Mouse (Mus musculus) hindbrain, embryonic 16.5 days (tissue): ENCODE measurements at regions not wholly inside any gene's neighbourhood (a gene's known extent, or its start where the extent isn't known, plus 50 kb on each side); places are given as distances from the start of the nearest gene placed in this dataset.

Source experiments
- ATAC-seq: fragments of 200-750 bp; cut with Nextera tagmentation; 2 replicates; pipeline ENCODE4 v1.8.0; 2017; ENCODE audit warnings: moderate TSS enrichment, moderate library complexity
- H3K27ac ChIP-seq: fragments of 300-500 bp; sonication (generic); 2 replicates; pipeline ENCODE4 v1.5.1; 2014; ENCODE audit warnings: low read depth, mild to moderate bottlenecking, control low read depth, low read length, moderate library complexity
- H3K27me3 ChIP-seq: fragments of 300-500 bp; sonication (generic); replicated peaks from 2 replicates; pipeline ENCODE4 v1.6.1; 2014; ENCODE audit warnings: low read length; ENCODE audit not compliant: control insufficient read depth, insufficient read depth
- H3K36me3 ChIP-seq: fragments of 300-500 bp; sonication (generic); 2 replicates; pipeline ENCODE4 v1.6.1; 2014; ENCODE audit warnings: mild to moderate bottlenecking, low read length, moderate library complexity, mixed read lengths; ENCODE audit not compliant: control insufficient read depth, insufficient read depth
- H3K4me1 ChIP-seq: fragments of 300-500 bp; sonication (generic); 2 replicates; pipeline ENCODE4 v1.6.1; 2014; ENCODE audit warnings: low read depth, low read length; ENCODE audit not compliant: control insufficient read depth, insufficient read depth
- H3K4me2 ChIP-seq: fragments of 300-500 bp; sonication (generic); 2 replicates; pipeline ENCODE4 v1.6.1; 2014; ENCODE audit warnings: mild to moderate bottlenecking, low read length, control low read depth, moderate library complexity
- H3K4me3 ChIP-seq: fragments of 300-500 bp; sonication (generic); 2 replicates; pipeline ENCODE4 v1.5.1; 2014; ENCODE audit warnings: mild to moderate bottlenecking, low read length, control low read depth, moderate library complexity
- H3K9ac ChIP-seq: fragments of 300-500 bp; sonication (generic); 2 replicates; pipeline ENCODE4 v1.6.1; 2014; ENCODE audit warnings: low read depth, mild to moderate bottlenecking, control low read depth, low read length, moderate library complexity
- H3K9me3 ChIP-seq: fragments of 300-500 bp; sonication (generic); 2 replicates; pipeline ENCODE4 v1.6.1; 2014; ENCODE audit warnings: mild to moderate bottlenecking, low read length, moderate library complexity; ENCODE audit not compliant: control insufficient read depth
- WGBS: fragments of 180-500 bp; shearing (Covaris S2); extraction: QIAGEN DNeasy Blood & Tissue Kit; methylation state at CpG from one replicate; pipeline ENCODE4 v1.1.7; 2014; 5-methylcytosine and 5-hydroxymethylcytosine counted together

DNA sequence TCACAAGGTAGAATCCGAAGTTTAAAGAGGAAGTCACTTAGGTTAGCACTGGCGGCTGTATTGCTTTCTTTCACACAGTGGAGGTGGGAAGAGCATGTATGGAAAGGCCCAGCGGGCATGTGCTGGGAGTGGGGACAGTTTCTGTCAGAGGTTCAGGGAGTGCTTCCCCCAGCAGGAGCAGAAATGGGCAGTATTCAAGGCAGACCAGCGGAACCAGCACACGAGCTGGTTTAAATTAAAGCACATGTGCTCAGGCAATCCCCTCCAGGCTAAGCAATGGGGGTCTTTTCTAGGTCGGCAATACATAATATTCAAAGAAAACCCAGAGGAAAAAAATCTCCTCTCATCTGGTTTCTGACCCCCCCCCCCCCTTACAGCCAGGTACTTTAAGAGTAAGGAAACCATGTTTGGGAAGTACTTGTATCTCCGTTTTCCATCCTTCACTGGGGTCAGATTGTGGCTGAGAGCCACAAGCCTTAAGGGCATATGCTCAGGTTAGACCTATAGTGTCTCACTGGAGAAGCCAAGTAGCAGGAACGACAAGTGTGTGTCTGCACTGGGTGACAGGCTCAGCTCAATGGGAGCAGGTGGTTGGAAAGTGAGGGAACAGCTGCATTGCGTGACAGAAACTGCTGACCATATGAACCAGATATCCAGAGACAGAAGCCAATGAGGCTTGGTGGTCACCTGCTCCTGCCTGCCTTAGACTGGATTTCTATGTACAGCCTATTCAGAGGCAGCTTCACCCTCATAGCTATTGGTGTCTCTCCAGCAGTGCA is 111.3 kb upstream of the Mycn start:
- ATAC-seq = no peak
- 54% methylated on average over 9 of the region's 9 CpGs for WGBS
- no peaks in the 10 kb centered on the region for H3K27me3 ChIP-seq

DNA sequence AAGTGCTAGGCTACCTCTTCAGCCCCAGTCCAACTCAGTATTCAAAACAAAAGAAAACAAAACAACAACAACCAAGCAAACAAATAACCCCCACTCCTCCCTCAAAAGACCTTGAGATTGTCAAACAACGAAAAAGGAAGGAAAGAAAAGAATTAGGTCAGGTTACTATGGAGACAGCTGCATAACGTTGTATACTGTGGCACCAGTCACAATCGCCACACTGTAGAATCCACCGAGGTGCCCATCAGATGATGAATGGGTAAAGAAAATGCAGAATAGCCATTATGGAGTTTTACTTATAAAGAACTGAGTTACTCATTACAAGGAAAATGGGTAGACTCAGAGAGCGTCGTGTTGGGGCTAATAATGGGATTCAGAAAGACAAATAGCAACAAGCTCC is 110.5 kb upstream of the Mycn start:
- H3K27ac ChIP-seq = no peak overlapping the region
- H3K4me3 ChIP-seq = no peak overlapping the region
- no peak overlapping the region for H3K9ac ChIP-seq
- WGBS = 38% methylated on average over 6 of the region's 6 CpGs
- no peaks in the 10 kb centered on the region for H3K36me3 ChIP-seq
- no peak for ATAC-seq
- H3K27me3 ChIP-seq = no peaks in the 10 kb centered on the region
- peaks cover 5% of the 10 kb centered on the region for H3K4me1 ChIP-seq
- no peak overlapping the region for H3K4me2 ChIP-seq
- H3K9me3 ChIP-seq = no peaks in the 10 kb centered on the region

More for the DNA sequence above, 111.3 kb upstream of the Mycn start:
- no peaks in the 10 kb centered on the region for H3K9me3 ChIP-seq
- no peaks in the 10 kb centered on the region for H3K36me3 ChIP-seq
- peaks cover 5% of the 10 kb centered on the region for H3K4me1 ChIP-seq
- no peak overlapping the region for H3K4me2 ChIP-seq
- no peak overlapping the region for H3K27ac ChIP-seq
- no peak overlapping the region for H3K4me3 ChIP-seq
- H3K9ac ChIP-seq = no peak overlapping the region

DNA sequence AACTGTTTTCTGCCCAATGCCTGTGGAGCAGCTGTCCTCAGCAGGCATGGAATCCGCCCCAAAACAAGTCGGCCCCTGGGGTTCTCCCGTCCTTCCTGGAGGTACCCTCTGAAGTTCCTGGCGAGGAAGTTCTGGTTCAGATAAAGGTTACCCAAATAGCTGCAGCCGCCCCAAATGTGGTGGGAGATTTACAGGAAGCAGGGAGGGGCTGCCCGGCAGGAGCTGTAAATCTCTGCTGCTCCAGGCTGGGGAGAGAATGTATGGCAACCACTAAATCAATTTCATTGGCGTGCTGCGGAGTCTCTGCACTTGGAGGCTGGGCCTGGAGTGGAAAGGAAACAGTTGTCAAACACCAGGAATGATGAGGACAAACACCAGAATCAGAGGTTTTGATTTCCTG is 107.9 kb upstream of the Mycn start:
- ATAC-seq = no peak

DNA sequence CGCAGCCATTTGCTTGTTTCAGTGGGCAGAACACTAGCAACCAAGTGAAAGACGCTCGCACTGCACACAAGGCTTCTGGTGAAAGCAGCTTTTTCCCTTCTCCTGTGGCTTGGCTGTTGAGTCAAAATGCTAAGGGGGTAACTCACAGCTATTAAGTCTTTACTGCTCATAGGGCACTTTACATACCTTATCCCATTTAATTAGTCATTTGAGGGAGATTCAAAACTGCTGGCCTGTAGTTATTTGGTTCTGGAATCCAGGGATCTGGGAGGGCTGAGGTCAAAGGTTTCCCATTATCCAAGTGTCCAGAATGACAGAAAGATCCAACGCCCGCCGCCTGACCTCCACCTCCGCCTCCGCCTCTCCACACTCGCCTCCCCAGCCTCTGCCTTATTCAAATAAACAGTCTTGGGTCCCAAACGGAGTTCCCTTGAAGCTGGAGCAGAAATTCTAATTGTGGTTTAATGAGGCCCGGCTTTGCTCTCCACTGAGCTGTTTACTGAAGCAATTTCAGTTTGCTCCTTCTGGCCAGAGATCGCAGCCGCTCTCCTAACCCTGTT is 106.5 kb upstream of the Mycn start:
- Histone ChIP-seq H3K4me2 (no peak overlapping the region), H3K36me3 (no peaks in the 10 kb centered on the region), H3K4me1 (peaks cover 5% of the 10 kb centered on the region), H3K27me3 (no peaks in the 10 kb centered on the region), H3K27ac (no peak overlapping the region), H3K4me3 (no peak overlapping the region), H3K9me3 (no peaks in the 10 kb centered on the region), H3K9ac (no peak overlapping the region)
- WGBS = 31% methylated on average over 13 of the region's 13 CpGs
- ATAC-seq = no peak

More for the DNA sequence above, 107.9 kb upstream of the Mycn start:
- H3K4me1 ChIP-seq = peaks cover 5% of the 10 kb centered on the region
- no peak overlapping the region for H3K9ac ChIP-seq
- no peaks in the 10 kb centered on the region for H3K9me3 ChIP-seq
- no peaks in the 10 kb centered on the region for H3K36me3 ChIP-seq
- WGBS = 60% methylated on average over 8 of the region's 8 CpGs
- H3K4me3 ChIP-seq = no peak overlapping the region
- no peak overlapping the region for H3K27ac ChIP-seq
- H3K4me2 ChIP-seq = no peak overlapping the region
- H3K27me3 ChIP-seq = no peaks in the 10 kb centered on the region

DNA sequence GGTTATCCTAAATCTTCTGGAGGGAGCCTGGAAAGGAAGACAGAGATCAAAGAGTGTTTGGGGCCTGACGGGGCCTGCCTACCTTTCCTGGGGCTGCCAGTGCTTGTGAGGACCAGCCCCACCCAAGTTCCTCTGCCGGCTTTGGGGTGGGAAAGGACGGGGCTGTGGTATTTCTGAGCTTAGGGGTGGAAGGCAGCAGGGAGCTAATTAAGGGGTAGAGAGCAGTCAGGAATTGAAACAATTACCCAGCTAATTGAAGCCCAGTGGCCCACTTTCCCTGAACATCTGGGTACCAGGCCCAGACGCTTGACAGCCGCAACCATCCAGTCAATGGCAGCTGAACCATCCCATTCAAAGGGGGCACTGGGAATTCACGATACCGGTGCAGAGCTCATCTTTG is 101.2 kb upstream of the Mycn start:
- Histone ChIP-seq H3K9me3 (no peaks in the 10 kb centered on the region), H3K4me2 (no peak overlapping the region), H3K27ac (no peak overlapping the region), H3K36me3 (no peaks in the 10 kb centered on the region), H3K27me3 (no peaks in the 10 kb centered on the region), H3K4me1 (no peaks in the 10 kb centered on the region), H3K9ac (no peak overlapping the region), H3K4me3 (no peak overlapping the region)
- 0 out of 2 replicates have a peak, but pooled peaks have one; percentile 19 for ATAC-seq
- WGBS = 43% methylated on average over 7 of the region's 7 CpGs

DNA sequence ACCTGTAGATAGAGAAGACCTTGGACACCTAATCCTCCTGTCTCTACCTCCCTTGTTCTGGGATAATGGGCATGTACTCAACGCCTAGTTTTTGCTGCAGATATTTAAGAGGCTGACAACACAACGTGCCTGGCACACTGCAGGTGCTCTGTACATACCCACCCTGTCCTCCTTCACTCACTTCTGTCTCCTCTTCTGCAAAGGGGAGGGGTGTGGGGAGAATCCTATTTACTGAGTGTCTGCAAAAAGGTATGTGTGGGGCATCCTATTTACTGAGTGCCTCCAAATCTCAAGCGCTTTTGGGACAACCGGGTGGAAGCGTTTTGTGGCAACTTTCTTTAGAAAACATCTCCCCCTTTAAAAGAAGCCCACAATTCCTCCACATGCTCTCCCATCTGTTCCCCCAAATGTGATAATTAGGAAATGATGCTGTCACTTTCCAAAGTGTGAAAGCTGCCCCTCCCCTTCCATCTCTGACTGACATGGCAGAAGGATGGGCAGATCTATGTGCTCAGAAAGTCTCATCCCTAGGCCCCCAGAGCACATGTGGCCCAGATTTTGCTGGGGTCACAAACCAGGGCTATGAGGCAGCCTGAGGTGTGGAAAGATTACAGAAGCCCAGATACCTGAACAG is 93.5 kb upstream of the Mycn start:
- no peaks in the 10 kb centered on the region for H3K36me3 ChIP-seq
- H3K4me1 ChIP-seq = no peaks in the 10 kb centered on the region
- no peak overlapping the region for H3K4me2 ChIP-seq
- no peaks in the 10 kb centered on the region for H3K9me3 ChIP-seq
- no peak overlapping the region for H3K27ac ChIP-seq
- H3K9ac ChIP-seq = no peak overlapping the region
- 80% methylated on average over 5 of the region's 5 CpGs for whole genome bisulfite sequencing
- no peaks in the 10 kb centered on the region for H3K27me3 ChIP-seq
- ATAC-seq = no peak
- H3K4me3 ChIP-seq = no peak overlapping the region

DNA sequence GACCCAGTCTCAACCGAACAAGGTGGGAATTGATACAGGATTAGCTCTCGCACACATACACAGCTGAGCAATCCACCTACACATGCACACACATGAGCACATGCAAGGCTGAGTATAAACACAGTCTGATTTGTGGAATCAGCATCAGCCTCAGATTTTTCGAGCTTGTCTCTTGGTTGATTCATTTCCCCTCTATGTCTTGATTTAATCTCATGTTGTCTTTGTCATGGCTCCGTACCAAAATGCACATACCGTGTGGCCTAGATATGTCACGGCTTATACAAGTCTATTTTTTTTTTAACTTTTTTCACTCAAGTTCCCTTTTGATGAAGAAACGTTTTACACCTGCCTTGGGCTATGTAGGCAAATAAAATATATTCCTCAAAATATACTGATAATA is 88.6 kb upstream of the Mycn start:
- H3K27ac ChIP-seq = no peak overlapping the region
- no peak overlapping the region for H3K9ac ChIP-seq
- no peaks in the 10 kb centered on the region for H3K9me3 ChIP-seq
- H3K4me1 ChIP-seq = peaks cover 7% of the 10 kb centered on the region; the same call in 1 of the 2 replicates
- H3K4me3 ChIP-seq = no peak overlapping the region
- 84% methylated on average over 7 of the region's 7 CpGs for WGBS
- H3K27me3 ChIP-seq = no peaks in the 10 kb centered on the region
- ATAC-seq = no peak
- no peaks in the 10 kb centered on the region for H3K36me3 ChIP-seq
- no peak overlapping the region for H3K4me2 ChIP-seq

DNA sequence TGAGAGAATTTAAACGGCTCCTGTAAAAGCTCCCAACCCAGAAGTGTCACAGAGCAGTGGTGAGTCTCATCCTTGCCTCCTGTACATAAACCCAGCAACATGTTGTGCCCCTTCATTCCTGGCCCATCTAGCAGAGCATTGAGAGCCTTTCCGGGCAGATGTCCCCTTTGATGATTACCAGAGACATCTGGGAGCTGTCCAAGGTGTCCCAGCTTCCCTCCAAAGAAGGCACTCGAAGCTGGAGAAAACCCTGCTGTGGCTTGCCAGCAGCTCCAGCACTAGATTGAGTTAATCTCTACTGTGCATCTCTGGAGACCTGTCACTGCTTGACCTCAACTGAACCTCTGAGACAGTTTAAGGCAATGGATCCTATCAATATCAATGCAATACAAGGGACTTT is 86.4 kb upstream of the Mycn start:
- 51% methylated on average over 3 of the region's 3 CpGs for WGBS
- H3K9ac ChIP-seq = no peak overlapping the region
- ATAC-seq = no peak
- no peaks in the 10 kb centered on the region for H3K27me3 ChIP-seq
- no peaks in the 10 kb centered on the region for H3K36me3 ChIP-seq
- peaks cover 14% of the 10 kb centered on the region for H3K4me1 ChIP-seq
- H3K9me3 ChIP-seq = no peaks in the 10 kb centered on the region
- no peak overlapping the region for H3K4me3 ChIP-seq
- H3K27ac ChIP-seq = no peak overlapping the region
- H3K4me2 ChIP-seq = no peak overlapping the region

DNA sequence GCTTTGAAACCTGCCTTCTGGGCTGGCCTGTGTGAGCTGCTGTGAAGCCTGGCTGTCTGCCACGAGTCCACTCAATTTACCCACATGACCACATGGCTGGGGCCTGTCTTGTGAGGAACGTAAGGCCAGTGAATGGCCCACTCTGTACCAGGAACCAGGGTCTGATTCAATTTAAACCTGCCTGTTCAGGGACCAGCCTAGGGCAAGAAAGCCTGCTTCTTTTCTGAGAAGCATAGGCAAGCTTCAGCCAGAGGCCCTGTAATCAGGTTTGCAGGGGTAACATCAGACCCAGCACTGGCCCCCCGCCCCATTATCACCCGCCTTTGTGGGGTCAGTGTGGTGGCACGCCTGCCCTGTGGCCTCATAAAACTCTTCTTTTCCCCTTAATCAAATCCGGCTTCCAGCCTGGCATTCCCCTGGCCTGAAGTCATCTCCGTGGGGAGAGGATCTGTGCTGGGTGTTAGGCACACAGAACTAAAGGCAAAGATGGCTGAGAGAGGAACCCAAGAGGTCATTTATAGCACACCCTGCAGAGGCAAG is 84.4 kb upstream of the Mycn start:
- no peak overlapping the region for H3K27ac ChIP-seq
- H3K4me3 ChIP-seq = no peak overlapping the region
- H3K4me1 ChIP-seq = peaks cover 14% of the 10 kb centered on the region
- no peak overlapping the region for H3K4me2 ChIP-seq
- ATAC-seq = peak; percentile 83
- no peaks in the 10 kb centered on the region for H3K27me3 ChIP-seq
- H3K9me3 ChIP-seq = no peaks in the 10 kb centered on the region
- no peak overlapping the region for H3K9ac ChIP-seq
- 49% methylated on average over 7 of the region's 7 CpGs for WGBS
- no peaks in the 10 kb centered on the region for H3K36me3 ChIP-seq
